Mouse (Mus musculus): ENCODE results near the gene Vgll2. TPM values are rescaled to one million over a fixed set of nuclear protein-coding genes. Genes with fewer than 3 reads are reported as not detected.

The Vgll2 gene
- polyA plus RNA-seq (2012; rRNA removed) = 1.6 and 9.1 TPM in 2 replicates

DNA sequence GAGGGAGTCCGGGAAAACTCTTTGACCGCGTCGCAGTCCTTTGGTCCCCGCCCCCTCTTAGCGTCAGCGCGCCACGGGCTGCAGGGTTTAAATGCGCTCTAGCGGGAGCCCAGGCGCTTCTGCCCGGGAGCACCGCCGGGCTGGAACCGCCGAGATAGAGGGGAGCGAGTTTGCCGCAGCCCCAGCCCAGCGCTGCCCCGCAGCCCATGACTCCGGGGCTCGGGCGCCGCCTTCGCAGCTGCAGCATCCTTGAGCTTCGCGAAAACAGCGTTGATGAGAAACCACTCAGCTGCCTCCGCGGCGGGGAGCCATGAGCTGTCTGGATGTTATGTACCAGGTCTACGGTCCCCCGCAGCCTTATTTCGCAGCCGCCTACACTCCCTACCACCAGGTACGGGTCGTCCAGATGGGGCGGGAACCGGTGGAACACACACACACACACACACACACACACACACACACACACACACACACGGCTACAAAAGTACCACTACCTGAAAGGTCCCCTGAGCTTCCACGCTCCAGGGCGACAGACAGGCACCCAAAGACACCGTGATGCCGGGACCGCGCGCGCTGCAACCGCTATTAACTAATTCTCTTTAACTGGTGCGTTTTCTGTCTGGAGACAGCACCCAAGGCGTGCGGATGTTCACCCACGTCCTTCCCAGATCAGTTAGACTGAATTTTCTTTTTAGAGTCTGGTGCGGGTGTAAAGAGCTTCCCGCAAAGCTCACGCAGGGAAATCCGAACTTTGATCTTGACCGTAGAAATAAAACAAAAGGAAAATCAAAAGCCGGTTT is at the start of gene Vgll2:
Gene Vgll2 (plus strand): TSS at position 90 of the 800 bp plus-strand sequence.

Other genes with a start within 250 kb of the Vgll2 start
- gene Ros1, start 172.7 kb downstream of the Vgll2 start, polyA plus RNA-seq (2012; rRNA removed) = 0.01 TPM in 1 of 2 replicates, not detected in the other
- gene Dcbld1, start 211.1 kb downstream of the Vgll2 start, polyA plus RNA-seq (2012; rRNA removed) = 11.8 and 12.6 TPM in 2 replicates